Mouse (Mus musculus) ES-E14 (cell line): ENCODE measurements around the gene Gm17428. TPM values are rescaled to one million over a fixed set of nuclear protein-coding genes. Genes with fewer than 3 reads are reported as not detected.

Source experiments
- DNase-seq: peaks from one replicate; pipeline ENCODE4 v3.0.0-alpha.2; 2013; ENCODE audit warnings: low read depth, low spot score
- H3K27ac ChIP-seq: 2 replicates; pipeline ENCODE4 v1.5.1; 2012; ENCODE audit warnings: low read depth, mild to moderate bottlenecking, low read length, moderate library complexity, mixed read lengths; ENCODE audit not compliant: poor library complexity, insufficient read depth, severe bottlenecking
- H3K36me3 ChIP-seq: 2 replicates; pipeline ENCODE4 v1.6.1; 2012; ENCODE audit warnings: mild to moderate bottlenecking, low read length, moderate library complexity, mixed read lengths; ENCODE audit not compliant: control insufficient read depth, poor library complexity, insufficient read depth, severe bottlenecking
- H3K4me1 ChIP-seq, 2 experiments: fragments of 150-350 bp in 1 of 2; sonication (generic) in 1 of 2; 2 replicates each; pipeline ENCODE4 v1.6.1; 2012; ENCODE audit warnings: low read length in 2 of 2, mild to moderate bottlenecking in 1 of 2, mixed read lengths in 1 of 2; ENCODE audit not compliant: control insufficient read depth in 2 of 2, insufficient read depth in 2 of 2, poor library complexity in 1 of 2
- H3K4me3 ChIP-seq, 2 experiments: fragments of 150-350 bp in 1 of 2; sonication (generic) in 1 of 2; 2 replicates each; pipeline ENCODE4 v1.5.1; 2012; ENCODE audit warnings: low read length in 2 of 2, low read depth in 1 of 2, mild to moderate bottlenecking in 1 of 2, mixed read lengths in 1 of 2; ENCODE audit not compliant: insufficient read depth in 1 of 2, poor library complexity in 1 of 2, severe bottlenecking in 1 of 2
- H3K9ac ChIP-seq: 2 replicates; pipeline ENCODE4 v1.6.1; 2012; ENCODE audit warnings: low read depth, mild to moderate bottlenecking, low read length, mixed read lengths; ENCODE audit not compliant: poor library complexity, insufficient read depth, severe bottlenecking
- H3K9me3 ChIP-seq: fragments of 150-350 bp; sonication (generic); 2 replicates; pipeline ENCODE4 v1.6.1; 2012; ENCODE audit warnings: low read depth, mild to moderate bottlenecking, low read length; ENCODE audit not compliant: control insufficient read depth, insufficient read depth
- CHD2 ChIP-seq: IDR thresholded peaks from 2 replicates; pipeline ENCODE4 v1.6.1; 2014; ENCODE audit warnings: mild to moderate bottlenecking, low read depth, low read length, inconsistent platforms
- HCFC1 ChIP-seq: IDR thresholded peaks from 2 replicates; pipeline ENCODE4 v1.6.1; 2012; ENCODE audit warnings: low read length, inconsistent platforms, borderline replicate concordance; ENCODE audit not compliant: insufficient read depth
- MAFK ChIP-seq: IDR thresholded peaks from 2 replicates; pipeline ENCODE4 v1.6.1; 2014; ENCODE audit warnings: mild to moderate bottlenecking, low read depth, low read length, inconsistent platforms; ENCODE audit not compliant: insufficient read depth
- ZC3H11A ChIP-seq: IDR thresholded peaks from 2 replicates; pipeline ENCODE4 v1.6.1; 2012; ENCODE audit warnings: low read depth, mild to moderate bottlenecking, inconsistent platforms, low read length, borderline replicate concordance
- ZNF384 ChIP-seq: IDR thresholded peaks from 2 replicates; pipeline ENCODE4 v1.6.1; 2012; ENCODE audit warnings: low read depth, low read length, inconsistent platforms
- in situ Hi-C, 2 experiments: fragments of 600-800 bp; cut with MboI; formaldehyde crosslinking; loops; one replicate each; pipeline ENCODE4 v1.15.1; 2025; ENCODE audit warnings: low sequenced_read_pairs in 2 of 2, inconsistent platforms in 1 of 2; ENCODE audit not compliant: unreplicated experiment in 2 of 2
- total RNA-seq: library from RNA; depleted of rRNA; stranded (reverse); fragments of 300-350 nt; gene quantifications from 2 replicates; pipeline ENCODE4 v1.2.3, GENCODE M21; 2012

Gene Gm17428
- total RNA-seq, 1 experiment = not detected

GRCm38 (mm10) chr14:54961487-54961886 lies 15.2 kb upstream of the Gm17428 start:
- no peaks in the 10 kb centered on the region for H3K9me3 ChIP-seq
- no peak for TF ChIP-seq ZNF384
- TF ChIP-seq ZC3H11A = no peak
- TF ChIP-seq HCFC1 = no peak
- no peak for TF ChIP-seq CHD2
- no peak for TF ChIP-seq MAFK
- no peak overlapping the region for H3K27ac ChIP-seq
- in situ Hi-C loops = no loop called here
- H3K9ac ChIP-seq = no peak overlapping the region
- no peak for DNase-seq
- H3K4me3 ChIP-seq = no peak overlapping the region
- H3K36me3 ChIP-seq = no peaks in the 10 kb centered on the region
- 0 out of 4 replicates have a peak, but pooled peaks cover 0 to under 1% of the 10 kb centered on the region in 2 experiments for H3K4me1 ChIP-seq

GRCm38 (mm10) chr14:54962714-54963113 lies 14.0 kb upstream of the Gm17428 start:
- no peak for DNase-seq
- in situ Hi-C loops = no loop called here
- Histone ChIP-seq H3K9me3 (no peaks in the 10 kb centered on the region), H3K9ac (no peak overlapping the region), H3K36me3 (no peaks in the 10 kb centered on the region), H3K4me1 (no peaks in the 10 kb centered on the region), H3K27ac (no peak overlapping the region), H3K4me3 (no peak overlapping the region)
- TF ChIP-seq ZC3H11A (no peak), CHD2 (no peak), ZNF384 (no peak), MAFK (no peak), HCFC1 (no peak)

GRCm38 (mm10) chr14:54963727-54964126 lies 13.0 kb upstream of the Gm17428 start:
- no peak for TF ChIP-seq HCFC1
- TF ChIP-seq ZC3H11A = no peak
- no peak for TF ChIP-seq MAFK
- no peak for TF ChIP-seq CHD2
- Histone ChIP-seq H3K9ac (no peak overlapping the region), H3K36me3 (no peaks in the 10 kb centered on the region), H3K9me3 (no peaks in the 10 kb centered on the region), H3K27ac (no peak overlapping the region), H3K4me1 (no peaks in the 10 kb centered on the region), H3K4me3 (no peak overlapping the region)
- in situ Hi-C loops = no loop called here
- no peak for DNase-seq

GRCm38 (mm10) chr14:54965044-54965443 lies 11.7 kb upstream of the Gm17428 start:
- no peaks in the 10 kb centered on the region for H3K9me3 ChIP-seq
- H3K9ac ChIP-seq = no peak overlapping the region
- no peaks in the 10 kb centered on the region for H3K36me3 ChIP-seq
- H3K27ac ChIP-seq = no peak overlapping the region
- no peaks in the 10 kb centered on the region for H3K4me1 ChIP-seq
- in situ Hi-C loops = no loop called here
- no peak overlapping the region for H3K4me3 ChIP-seq
- no peak for TF ChIP-seq HCFC1
- no peak for DNase-seq

DNA sequence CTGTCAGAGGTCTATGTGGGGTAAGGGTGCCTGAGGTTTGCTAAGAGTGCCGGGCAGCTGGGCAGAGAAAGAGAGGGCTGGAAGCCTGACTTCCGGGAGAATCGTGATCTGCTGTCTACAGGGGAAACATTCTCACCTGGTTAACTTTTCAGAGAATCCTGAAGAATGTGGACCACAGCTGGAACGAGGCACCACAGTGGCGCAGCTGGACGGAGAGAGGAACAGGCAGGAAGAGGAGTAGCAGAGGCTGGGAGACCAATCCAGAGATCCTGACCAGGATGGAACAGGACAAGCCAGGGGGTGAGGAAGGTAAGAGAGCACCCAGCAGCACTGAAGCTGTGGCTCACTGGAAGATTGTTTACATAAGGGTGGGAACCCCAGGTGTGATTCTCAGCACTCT lies 11.1 kb upstream of the Gm17428 start:
- H3K27ac ChIP-seq = no peak overlapping the region
- TF ChIP-seq MAFK (no peak), CHD2 (no peak), ZNF384 (no peak)
- H3K9me3 ChIP-seq = no peaks in the 10 kb centered on the region
- in situ Hi-C loops = no loop called here
- no peaks in the 10 kb centered on the region for H3K4me1 ChIP-seq
- DNase-seq = no peak
- no peaks in the 10 kb centered on the region for H3K36me3 ChIP-seq
- H3K9ac ChIP-seq = no peak overlapping the region
- H3K4me3 ChIP-seq = no peak overlapping the region
